Mouse (Mus musculus) testis, adult 2 months (tissue): Measurements from ENCODE around the gene Hmgn2. TPM values are rescaled to one million over a fixed set of nuclear protein-coding genes. Genes with fewer than 3 reads are reported as not detected.

Experiments used
- H3K27ac ChIP-seq: fragments of 200-500 bp; 2 replicates; pipeline ENCODE4 v1.5.1; 2012; ENCODE audit warnings: low read depth, low read length; ENCODE audit not compliant: control insufficient read depth, insufficient read depth
- H3K27me3 ChIP-seq: fragments of 200-500 bp; 2 replicates; pipeline ENCODE4 v1.6.1; 2012; ENCODE audit warnings: mild to moderate bottlenecking, low read length, moderate library complexity; ENCODE audit not compliant: control insufficient read depth, insufficient read depth
- H3K36me3 ChIP-seq: fragments of 200-500 bp; 2 replicates; pipeline ENCODE4 v1.6.1; 2012; ENCODE audit warnings: mild to moderate bottlenecking, low read length; ENCODE audit not compliant: control insufficient read depth, insufficient read depth
- H3K4me1 ChIP-seq: fragments of 200-500 bp; 2 replicates; pipeline ENCODE4 v1.6.1; 2012; ENCODE audit warnings: low read length; ENCODE audit not compliant: control insufficient read depth, insufficient read depth
- H3K4me3 ChIP-seq: fragments of 200-500 bp; 2 replicates; pipeline ENCODE4 v1.5.1; 2012; ENCODE audit warnings: low read depth, mild to moderate bottlenecking, low read length, moderate library complexity, mixed read lengths; ENCODE audit not compliant: control insufficient read depth
- CTCF ChIP-seq: fragments of 200-500 bp; IDR thresholded peaks from 2 replicates; pipeline ENCODE4 v1.5.1; 2012; ENCODE audit warnings: low read depth, mild to moderate bottlenecking, inconsistent platforms, low read length, moderate library complexity; ENCODE audit not compliant: control insufficient read depth, insufficient read depth, insufficient replicate concordance
- POLR2A ChIP-seq: fragments of 200-500 bp; IDR thresholded peaks from 2 replicates; pipeline ENCODE4 v1.6.1; 2012; ENCODE audit warnings: low read depth, mild to moderate bottlenecking, inconsistent platforms, low read length, moderate library complexity; ENCODE audit not compliant: control insufficient read depth
- polyA plus RNA-seq: library from polyadenylated mRNA; depleted of rRNA; stranded (reverse); fragments of >200 nt; gene quantifications from 2 replicates; pipeline ENCODE4 v1.2.3, GENCODE M21; 2012

Hmgn2 gene
- polyA plus RNA-seq, 1 experiment, result 34.0 TPM

GRCm38 (mm10) chr4:134006845-134007244 lies 38.4 kb upstream of the Hmgn2 start:
- Histone ChIP-seq H3K4me3 (no peak overlapping the region), H3K4me1 (peaks cover 13% of the 10 kb centered on the region), H3K36me3 (no peaks in the 10 kb centered on the region), H3K27me3 (no peaks in the 10 kb centered on the region), H3K27ac (no peak overlapping the region)
- TF ChIP-seq CTCF, result no peak
- TF ChIP-seq POLR2A, result no peak

- H3K27me3 ChIP-seq, result no peaks in the 10 kb centered on the region
- no peak overlapping the region for H3K27ac ChIP-seq
- H3K4me3 ChIP-seq, result no peak overlapping the region
- TF ChIP-seq CTCF (no peak), POLR2A (no peak)
- H3K36me3 ChIP-seq, result no peaks in the 10 kb centered on the region
- peaks cover 5% of the 10 kb centered on the region for H3K4me1 ChIP-seq
These were observed 37.3 kb upstream of the Hmgn2 start for GRCm38 (mm10) chr4:134005581-134006358.

- Histone ChIP-seq H3K4me3 (no peak overlapping the region), H3K36me3 (no peaks in the 10 kb centered on the region), H3K27me3 (no peaks in the 10 kb centered on the region), H3K4me1 (peaks cover 3% of the 10 kb centered on the region), H3K27ac (no peak overlapping the region)
- TF ChIP-seq CTCF (no peak), POLR2A (no peak)
These were observed 34.5 kb upstream of the Hmgn2 start for GRCm38 (mm10) chr4:134002903-134003302.

- Histone ChIP-seq H3K36me3 (no peaks in the 10 kb centered on the region), H3K4me3 (no peak overlapping the region), H3K4me1 (no peaks in the 10 kb centered on the region; the same call in 1 of the 2 replicates), H3K27ac (no peak overlapping the region), H3K27me3 (no peaks in the 10 kb centered on the region)
- TF ChIP-seq CTCF (no peak), POLR2A (no peak)
These were observed 33.8 kb upstream of the Hmgn2 start for GRCm38 (mm10) chr4:134002246-134002645.

- Histone ChIP-seq H3K27ac (no peak overlapping the region), H3K27me3 (no peaks in the 10 kb centered on the region), H3K4me3 (no peak overlapping the region), H3K4me1 (no peaks in the 10 kb centered on the region; the same call in 1 of the 2 replicates), H3K36me3 (no peaks in the 10 kb centered on the region)
- TF ChIP-seq POLR2A (no peak), CTCF (no peak)
These were observed 33.3 kb upstream of the Hmgn2 start for GRCm38 (mm10) chr4:134001710-134002109.

- Histone ChIP-seq H3K4me1 (no peaks in the 10 kb centered on the region; the same call in 1 of the 2 replicates), H3K27me3 (no peaks in the 10 kb centered on the region), H3K27ac (peak within 1 kb of the TSS; percentile 42; the same call in 1 of the 2 replicates), H3K4me3 (peak within 1 kb of the TSS; percentile 81), H3K36me3 (no peaks in the 10 kb centered on the region)
- TF ChIP-seq CTCF (no peak), POLR2A (peak; percentile 72)
These were observed 32.3 kb upstream of the Hmgn2 start, which contains the start of gene Dhdds for GRCm38 (mm10) chr4:134000466-134001438. TSS of gene Dhdds (minus strand) at chr4:134000918.

GRCm38 (mm10) chr4:133994697-133995096 lies 26.2 kb upstream of the Hmgn2 start:
- no peaks in the 10 kb centered on the region; the same call in 1 of the 2 replicates for H3K4me1 ChIP-seq
- H3K36me3 ChIP-seq, result peaks cover 4% of the 10 kb centered on the region
- no peak overlapping the region for H3K27ac ChIP-seq
- H3K27me3 ChIP-seq, result no peaks in the 10 kb centered on the region
- no peak overlapping the region for H3K4me3 ChIP-seq
- TF ChIP-seq CTCF (no peak), POLR2A (no peak)
